Mouse (Mus musculus): ENCODE results near the gene Eci1. TPM values are rescaled to one million over a fixed set of nuclear protein-coding genes. Genes with fewer than 3 reads are reported as not detected.
"Not testable (repeated sequence)": the region's sequence is repeated elsewhere in the genome, so short reads cannot be mapped to it uniquely, and the experiment has no call there.

Gene Eci1
- total RNA-seq (2021), result 100 to 1,000 TPM; 409 to 483 TPM

DNA sequence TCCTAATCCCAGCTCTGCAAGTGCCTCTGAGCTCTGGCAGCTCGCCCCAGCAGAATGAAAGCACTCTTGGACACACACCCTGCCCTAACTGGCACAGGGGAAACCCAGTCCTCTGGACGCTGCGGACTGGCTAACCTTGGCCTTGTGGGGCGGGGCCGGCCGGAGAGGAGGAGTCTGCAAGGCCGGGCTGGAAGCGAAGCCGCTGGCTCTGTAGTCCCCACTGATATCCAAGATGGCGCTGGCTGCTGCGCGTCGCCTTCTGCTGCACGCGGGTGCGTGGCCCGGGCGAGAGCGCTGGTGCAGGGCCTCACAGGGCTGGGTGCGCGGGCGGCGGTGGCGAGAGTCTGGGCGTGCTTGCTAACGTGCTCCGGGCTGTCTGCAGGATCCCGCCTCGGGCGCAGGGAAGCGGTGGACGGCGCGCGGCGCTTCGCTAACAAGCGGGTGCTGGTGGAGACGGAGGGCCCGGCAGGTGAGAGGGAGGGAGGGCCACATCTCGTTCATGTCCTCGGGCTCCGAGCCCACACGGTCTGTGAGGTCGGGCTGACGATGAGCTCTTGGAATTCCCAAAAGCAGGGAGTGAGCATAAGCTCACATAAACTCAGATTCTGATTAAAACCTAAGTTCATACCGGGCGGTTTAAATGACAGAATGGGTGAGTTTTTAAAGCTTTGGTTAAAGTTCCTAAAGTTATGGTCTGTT lies at the start of gene Eci1:
Eci1 (plus strand) TSS at position 171 of the 699 bp plus-strand sequence.
- intact Hi-C loops (cut with DNase I), result no loop called here
- peak; percentile 92 for DNase-seq (ENCODE audit: low spot score)

DNA sequence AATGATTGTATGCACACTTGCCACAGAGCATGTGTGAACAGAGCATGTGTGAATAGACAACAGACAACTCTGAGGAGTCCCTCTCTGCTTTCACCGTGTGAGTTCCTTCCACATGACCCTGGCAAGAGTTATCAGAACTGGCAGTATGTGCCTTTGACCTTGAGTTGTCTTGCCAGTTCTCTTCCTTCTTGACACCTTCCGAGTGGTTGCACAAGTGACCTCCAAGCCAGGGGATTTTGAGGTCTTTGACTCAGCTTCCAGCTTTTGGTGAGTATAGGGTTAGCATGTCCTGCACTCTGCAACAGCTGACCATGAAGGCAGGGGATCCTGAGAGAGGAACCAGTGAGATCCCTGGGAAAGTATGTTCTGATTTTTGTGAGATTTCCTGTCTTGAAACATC lies 47.9 kb upstream of the Eci1 start:
- intact Hi-C loops (cut with DNase I), result no loop called here
- no peak for DNase-seq (ENCODE audit: low spot score)

DNA sequence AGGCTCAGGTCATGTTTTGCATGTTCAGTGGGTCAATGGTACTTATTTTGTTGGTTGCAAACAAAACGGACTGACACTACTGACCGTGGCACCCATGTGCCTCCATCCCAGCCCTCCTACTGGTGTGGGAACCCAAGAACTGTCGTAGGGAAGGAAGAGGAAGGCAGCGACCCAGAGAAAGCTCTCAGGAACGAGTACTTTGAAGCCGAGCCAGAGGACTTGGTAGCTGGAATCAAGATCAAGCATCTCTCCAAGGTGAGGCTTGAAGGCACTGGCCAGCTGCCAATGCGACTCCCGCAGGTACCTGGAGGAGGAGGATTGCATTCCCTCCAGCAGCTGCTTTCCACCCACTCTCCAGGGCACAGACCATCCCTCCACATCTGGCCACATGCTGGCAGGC lies 42.7 kb upstream of the Eci1 start:
- intact Hi-C loops (cut with DNase I), result loop anchor here (10.0 kb wide), 1 partner anchor 149 kb away; no protein-coding TSS in a partner anchor
- no peak for DNase-seq (ENCODE audit: low spot score)

DNA sequence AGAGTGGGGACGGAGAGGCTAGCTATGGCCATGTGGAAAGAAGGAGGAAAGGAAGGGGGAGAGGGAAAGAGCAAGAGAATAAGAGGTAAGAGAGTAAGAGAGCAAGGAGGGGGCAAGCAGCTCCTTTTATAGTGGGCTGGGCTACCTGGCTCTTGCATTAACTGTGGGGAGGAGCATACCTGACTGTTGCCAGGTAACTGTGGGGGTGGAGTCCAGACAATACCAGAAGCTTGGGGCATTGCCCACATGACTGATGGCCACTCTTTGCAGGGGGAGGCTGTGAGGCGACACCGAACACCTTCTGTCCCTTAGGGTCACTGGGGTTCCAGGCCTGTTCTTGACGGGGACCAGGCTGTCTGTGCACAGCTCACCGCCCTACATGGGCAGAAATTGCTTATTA lies 37.7 kb upstream of the Eci1 start:
- no peak for DNase-seq (ENCODE audit: low spot score)
- intact Hi-C loops (cut with DNase I), result loop anchor here (10.0 kb wide), 1 partner anchor 154 kb away; no protein-coding TSS in a partner anchor

DNA sequence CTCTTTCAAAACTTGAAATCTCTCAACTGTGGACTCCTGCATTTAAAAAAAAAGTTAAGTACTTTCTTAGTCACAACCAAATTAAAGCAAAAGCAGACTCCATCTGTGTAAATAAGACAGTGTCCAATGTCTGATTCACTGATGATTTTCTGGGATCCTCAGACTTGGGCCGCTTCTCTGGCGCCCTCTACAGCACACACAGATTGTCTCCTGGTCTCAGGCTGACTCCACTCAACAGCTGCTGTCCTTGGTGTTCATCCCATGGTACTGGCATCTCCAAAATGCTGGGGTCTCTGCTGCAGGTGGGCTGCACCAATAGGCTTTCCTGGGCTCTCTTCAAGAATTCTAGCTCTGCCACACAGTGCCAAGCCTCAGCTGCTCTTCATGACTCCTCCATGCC lies 36.6 kb upstream of the Eci1 start:
- intact Hi-C loops (cut with DNase I), result loop anchor here (2.0 to 10.0 kb wide), 3 partner anchors 155 to 238 kb away; partner anchors contain the start of gene Pdpk1
- DNase-seq (ENCODE audit: low spot score), result no peak

DNA sequence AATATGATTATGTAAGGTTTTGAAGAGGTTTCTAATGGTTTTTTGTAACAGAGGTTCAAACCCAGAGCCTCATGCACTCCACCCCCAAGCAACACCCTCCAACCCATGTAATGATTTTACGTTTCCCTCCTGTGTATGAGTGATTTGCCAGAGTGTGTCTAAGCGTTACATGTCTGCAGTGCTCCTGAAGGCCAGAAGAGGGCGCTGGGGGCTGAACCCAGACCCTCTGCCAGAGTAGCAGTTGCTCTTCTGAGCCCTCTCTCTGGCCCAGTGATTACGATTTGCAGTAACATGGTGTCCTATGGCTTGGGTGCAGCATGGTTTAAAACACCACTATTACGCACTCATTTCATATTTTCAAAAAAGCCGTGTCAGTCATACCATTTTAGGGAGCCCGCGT lies 35.3 kb upstream of the Eci1 start:
- intact Hi-C loops (cut with DNase I), result loop anchor here (2.0 to 5.0 kb wide), 2 partner anchors 218 to 239 kb away; partner anchors contain the start of gene Pdpk1
- no peak for DNase-seq (ENCODE audit: low spot score)

DNA sequence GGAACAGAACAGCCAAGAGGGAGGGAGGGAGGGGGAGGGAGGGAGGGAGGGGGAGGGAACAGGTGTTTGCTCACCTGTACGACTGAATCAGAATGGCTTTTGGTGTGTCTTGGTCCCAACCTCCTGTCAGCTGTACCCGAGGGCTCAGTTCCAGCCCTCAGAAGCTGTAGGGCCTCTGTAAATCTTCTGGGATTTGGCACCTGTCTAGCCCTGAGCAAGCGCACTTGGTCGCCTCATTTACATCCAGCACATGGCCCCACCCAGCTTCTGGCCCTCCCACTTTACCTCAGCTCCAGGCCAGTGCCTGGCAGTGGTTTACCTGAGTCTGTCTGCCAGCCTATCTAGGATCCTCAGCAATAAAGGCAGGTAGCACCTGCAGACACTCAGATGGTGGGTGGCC lies 32.9 kb upstream of the Eci1 start:
- no peak for DNase-seq (ENCODE audit: low spot score)
- intact Hi-C loops (cut with DNase I), result loop anchor here (5.0 kb wide), 1 partner anchor 241 kb away; the partner anchor contains the start of gene Pdpk1

DNA sequence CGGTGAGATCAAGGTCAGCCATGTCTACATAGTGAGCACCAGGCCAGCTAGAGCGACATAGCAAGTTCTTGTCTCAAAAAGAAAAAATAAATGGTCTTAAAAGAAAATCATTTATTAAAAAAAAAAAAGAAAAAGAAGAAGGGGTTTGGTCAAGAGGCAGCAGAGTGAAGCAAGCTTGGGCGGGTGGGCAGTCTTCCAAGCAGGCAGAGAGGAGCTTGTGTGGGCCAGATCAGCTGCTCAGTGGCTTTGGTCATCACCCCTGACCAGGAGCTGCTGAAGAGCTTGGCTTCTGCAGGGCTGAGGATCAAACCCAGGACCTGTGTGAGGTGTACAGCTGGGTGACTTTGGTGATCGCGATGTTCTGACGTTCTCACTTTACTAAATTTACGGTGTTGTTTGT lies 32.0 kb upstream of the Eci1 start:
- no peak for DNase-seq (ENCODE audit: low spot score)
- intact Hi-C loops (cut with DNase I), result loop anchor here (5.0 kb wide), 1 partner anchor 242 kb away; the partner anchor contains the start of gene Pdpk1

DNA sequence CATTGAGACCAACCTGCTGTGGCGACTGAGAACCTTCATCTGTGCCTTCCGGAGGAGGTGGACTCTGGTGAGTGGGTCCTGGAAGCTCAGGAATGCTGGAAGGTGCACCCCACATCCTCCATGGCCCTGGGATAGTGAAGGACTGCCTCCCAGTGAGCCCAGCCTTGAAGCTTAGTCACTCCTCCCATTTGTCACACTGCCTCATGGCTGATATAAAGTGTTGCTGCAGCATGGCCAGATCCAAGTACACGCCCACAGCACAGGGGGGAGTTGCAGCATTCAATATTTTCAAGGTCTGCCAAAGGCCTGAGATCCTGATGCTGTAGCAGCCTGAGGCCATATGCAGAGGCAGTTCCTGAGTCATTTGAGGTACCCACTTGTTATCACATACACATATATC lies 24.1 kb upstream of the Eci1 start:
- intact Hi-C loops (cut with DNase I), result no loop called here
- DNase-seq (ENCODE audit: low spot score), result no peak

DNA sequence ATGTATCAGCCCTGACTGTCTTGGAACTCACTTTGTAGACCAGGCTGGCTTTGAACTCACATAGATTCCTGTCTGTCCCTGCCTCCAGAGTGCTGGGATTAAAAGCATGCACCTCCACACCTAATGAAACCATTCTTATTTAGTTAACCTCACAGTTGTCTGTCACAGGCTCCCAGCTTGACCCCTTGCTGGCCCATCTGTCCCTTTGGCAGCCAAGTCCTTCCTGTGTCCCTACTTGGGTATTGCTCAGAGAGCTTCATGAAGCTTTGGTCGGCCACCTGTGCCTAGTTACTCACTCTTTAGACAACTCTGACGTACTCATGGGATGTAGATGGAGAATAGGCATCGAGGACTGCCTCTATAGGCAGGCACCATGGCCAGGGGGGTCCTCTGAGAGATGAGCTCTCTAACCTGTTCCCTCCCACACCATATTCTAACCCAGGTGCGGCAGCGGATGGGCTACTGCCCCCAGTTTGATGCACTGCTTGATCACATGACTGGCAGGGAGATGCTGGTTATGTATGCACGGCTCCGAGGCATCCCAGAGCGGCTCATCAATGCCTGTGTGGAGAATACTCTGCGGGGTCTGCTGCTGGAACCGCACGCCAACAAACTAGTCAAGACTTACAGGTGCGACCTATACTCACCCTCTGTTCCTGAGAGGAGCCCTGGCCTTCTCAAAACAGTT lies 19.2 kb upstream of the Eci1 start:
- intact Hi-C loops (cut with DNase I), result no loop called here
- no peak for DNase-seq (ENCODE audit: low spot score)

DNA sequence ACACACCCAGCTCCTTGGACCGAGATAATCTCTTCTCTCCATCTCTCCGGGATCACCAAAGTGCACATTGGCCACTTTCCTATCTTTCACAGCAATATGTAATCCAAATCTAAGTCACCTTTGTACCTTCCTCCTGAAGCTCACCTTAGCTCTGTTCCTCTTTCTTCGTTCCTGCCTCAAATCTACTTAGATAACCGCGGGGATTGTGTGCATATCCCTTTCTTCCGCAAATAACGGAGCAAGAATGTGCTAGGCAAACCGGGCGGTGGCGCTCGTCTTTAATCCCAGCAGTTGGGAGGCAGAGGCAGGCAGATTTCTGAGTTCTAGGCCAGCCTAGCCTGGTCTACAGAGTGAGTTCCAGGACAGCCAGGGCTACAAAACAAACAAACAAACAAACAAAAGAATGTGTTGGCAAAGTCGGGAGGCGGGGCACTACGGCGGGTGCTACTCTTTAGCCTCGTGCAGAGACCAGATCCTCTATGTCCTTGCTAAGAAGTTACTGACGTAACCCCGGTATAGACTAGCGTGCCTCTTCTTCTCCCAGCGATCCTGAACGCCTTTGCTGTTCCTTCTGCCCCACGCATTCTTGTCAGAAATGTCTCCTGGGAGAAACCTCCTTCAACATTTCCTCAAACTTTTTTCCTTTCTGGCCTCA lies 12.8 kb upstream of the Eci1 start:
- DNase-seq (ENCODE audit: low spot score), result no peak
- intact Hi-C loops (cut with DNase I), result no loop called here

DNA sequence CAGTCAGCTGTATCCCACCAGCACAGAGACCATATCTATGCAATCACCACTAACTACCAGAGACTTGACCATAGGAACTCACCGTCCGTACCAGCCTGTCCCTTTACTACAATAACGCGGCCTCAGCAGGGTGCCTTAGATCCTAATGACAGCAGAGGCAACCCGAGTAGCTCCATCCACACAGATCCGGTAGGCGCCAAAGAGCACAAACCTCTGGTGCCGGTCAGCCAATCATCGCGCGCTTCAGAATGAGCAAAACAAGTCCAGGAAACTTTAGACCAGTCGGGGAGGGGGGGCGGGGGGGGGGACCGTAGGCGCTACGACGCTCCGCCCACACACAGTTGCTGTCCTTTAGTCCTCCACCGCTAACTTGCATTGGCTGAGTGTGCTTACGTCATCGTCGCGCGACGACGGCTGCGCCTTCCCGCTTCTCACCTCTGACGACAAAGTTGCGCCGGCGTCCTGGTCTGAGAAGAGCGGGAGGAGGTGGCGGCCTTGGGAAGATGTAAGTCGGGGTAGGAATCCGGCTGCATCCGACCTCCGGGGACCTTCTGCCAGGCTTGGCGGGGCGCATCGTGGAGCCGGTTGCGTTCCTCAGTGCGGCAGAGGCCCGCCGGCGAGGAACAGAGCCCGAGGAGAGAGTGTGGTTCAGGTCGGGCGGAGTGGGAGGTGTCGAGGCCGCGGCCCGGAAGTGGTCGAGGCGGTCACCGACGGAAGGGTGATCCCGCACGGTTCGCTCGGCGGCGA lies 12.0 kb upstream of the Eci1 start, which contains the start of gene Rnps1:
Rnps1 (plus strand) TSS at position 336 of the 747 bp plus-strand sequence.
- peak; percentile 87 for DNase-seq (ENCODE audit: low spot score)
- intact Hi-C loops (cut with DNase I), result no loop called here

DNA sequence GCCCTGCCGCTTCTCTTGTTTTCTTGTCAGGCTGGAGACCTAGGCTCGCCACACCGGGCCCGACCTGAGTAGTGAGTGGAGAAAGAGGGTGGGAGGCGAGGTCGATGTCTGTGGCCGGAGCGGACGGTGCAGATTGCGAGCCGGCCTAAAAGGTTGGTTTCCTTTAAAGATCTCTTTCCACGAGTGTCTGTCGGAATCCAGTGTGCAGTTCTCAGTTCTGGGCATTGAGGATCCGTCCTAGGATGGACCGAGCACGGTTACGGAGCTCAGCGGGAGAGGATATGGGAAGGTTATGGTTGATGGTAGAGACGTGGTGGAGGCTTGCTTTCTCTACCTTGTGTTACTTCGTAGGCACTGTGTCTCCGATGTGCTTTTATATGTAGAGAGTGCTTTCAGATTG lies 11.4 kb upstream of the Eci1 start:
- intact Hi-C loops (cut with DNase I), result loop anchor here (5.0 kb wide), 1 partner anchor 37 kb away; no protein-coding TSS in a partner anchor
- DNase-seq (ENCODE audit: low spot score), result no peak

DNA sequence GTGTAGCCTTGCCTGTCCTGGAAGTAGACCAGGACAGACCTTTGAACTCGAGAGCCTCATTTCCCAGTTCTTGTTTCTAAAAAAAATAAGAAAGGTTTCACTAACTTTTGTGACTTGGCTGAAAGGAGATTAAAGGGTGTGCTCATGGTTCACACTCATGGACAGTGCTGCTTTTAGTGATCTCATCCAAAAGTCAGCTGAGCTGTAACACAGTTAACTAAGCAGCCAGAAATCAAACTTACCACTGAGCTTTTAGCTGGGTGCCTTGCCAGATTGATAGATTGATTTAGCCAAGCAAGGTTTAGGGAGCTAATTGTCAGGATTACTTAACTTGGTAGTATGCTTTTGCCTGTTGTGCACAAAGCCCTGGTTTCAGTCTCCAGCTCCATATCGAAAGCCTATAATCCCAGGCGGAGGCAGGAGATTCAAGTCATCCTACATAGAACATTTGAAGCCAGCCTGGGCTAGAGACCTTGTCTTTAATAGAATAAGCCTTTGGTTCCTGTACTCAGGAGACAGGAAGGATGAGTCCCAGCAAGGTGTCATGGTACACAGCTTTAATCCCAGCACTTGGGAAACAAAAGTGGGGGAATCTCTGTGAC lies 10.3 kb upstream of the Eci1 start:
- intact Hi-C loops (cut with DNase I), result loop anchor here (5.0 kb wide), 1 partner anchor 36 kb away; no protein-coding TSS in a partner anchor

DNA sequence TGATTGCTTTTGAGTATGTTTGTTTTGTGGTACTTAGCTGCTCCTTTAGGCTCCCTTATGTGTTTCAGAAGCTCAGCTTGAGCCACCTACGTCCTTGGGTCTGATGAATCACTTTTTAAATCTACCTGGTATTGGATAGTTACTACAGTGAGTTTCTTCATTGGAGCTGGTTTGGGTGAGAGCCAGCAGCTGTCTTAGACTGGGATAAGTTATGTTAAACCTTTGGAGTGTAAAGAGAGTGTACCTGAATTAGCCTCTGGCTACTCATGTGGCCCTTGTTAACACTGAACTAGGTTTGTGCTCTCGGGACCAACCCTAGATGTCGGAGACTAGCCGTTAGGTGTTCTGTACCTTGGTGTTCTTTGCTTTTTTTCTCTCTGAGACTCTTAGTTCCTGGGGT lies 3.3 kb upstream of the Eci1 start:
- intact Hi-C loops (cut with DNase I), result no loop called here
- DNase-seq (ENCODE audit: low spot score), result no peak

More for the DNA sequence above, 10.3 kb upstream of the Eci1 start:
- DNase-seq (ENCODE audit: low spot score), result no peak

DNA sequence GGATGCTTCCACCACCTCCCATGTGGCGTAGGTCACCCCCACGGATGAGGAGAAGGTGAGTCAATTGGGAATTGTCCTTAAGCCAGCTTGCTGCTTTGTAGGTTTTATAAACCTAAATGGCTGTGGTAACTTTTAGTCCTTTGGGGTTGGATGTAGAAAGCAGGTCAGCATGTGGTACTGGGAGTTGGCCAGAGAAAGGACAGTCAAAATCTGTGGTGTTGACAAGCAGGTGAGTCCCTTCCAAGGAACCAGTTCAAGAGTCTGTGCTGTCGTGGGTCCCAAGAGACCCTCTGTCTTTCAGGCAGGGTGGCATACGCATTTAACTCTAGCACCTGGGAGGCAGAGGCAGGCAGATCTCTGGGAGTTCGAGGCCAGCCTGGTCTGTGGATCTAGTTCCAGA lies 2.0 kb upstream of the Eci1 start:
- DNase-seq (ENCODE audit: low spot score), result no peak
- intact Hi-C loops (cut with DNase I), result no loop called here

DNA sequence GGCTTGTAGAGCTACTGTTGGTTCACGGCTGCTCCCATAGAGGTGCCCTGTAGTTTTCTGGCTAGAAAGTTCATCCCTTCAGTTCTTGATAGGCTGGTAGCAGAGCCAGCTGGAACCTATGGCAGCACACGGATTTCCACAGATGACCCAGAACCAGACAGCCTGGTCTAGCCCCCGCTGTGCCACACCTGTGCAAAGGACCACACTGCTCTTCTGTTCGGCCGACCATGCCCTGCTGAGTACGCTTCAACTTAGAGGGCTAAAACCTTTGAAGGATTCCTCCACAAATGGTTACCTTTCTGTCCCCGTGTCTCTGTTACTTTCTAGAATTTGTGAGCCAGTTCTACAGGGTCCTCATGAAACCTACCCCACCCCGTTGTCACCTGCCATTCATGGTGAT lies 1.1 kb upstream of the Eci1 start:
- intact Hi-C loops (cut with DNase I); DNase-seq (ENCODE audit: low spot score): not testable (repeated sequence)

DNA sequence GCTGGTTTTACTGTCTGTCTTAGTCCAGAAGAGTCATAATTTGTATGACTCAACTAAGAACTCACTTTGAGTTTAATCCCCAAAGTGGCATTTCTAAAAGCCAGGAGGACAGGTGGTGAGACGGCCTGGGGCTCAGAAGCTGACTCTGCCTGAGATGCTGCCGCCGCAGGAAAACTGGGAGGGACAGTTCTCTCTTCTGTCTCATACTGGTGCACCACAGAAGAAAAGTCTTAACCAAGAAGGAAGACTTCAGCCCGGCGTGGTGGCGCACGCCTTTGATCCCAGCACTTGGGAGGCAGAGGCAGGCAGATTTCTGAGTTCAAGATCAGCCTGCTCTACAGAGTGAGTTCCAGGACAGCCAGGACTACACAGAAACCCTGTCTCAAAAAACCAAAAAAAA lies 536 bp upstream of the Eci1 start:
- intact Hi-C loops (cut with DNase I), result no loop called here
- no peak for DNase-seq (ENCODE audit: low spot score)

DNA sequence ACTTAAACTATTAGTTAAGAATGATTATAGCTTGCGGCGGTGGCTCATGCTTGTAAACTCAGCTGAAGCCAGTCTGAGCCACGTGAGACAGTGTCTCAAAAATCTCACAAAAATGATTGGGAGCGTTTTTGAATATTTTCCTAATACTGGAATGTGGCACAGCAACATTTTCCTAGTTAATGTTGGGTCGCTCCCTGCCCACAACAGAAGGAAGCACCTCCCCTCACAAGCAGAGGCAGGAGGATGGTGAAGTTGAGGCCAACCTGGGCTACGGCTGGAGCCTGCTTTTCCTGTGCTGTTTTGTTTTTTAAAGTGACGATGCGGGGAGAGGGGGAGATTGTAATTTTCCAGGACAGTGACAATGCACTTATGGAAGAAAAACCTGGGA lies 723 bp downstream of the Eci1 start:
- DNase-seq (ENCODE audit: low spot score), result no peak
- intact Hi-C loops (cut with DNase I), result no loop called here
